Mouse (Mus musculus) bone marrow macrophage, adult 2 months (primary cell): Measurements from ENCODE around the gene Tmem86a. TPM values are rescaled to one million over a fixed set of nuclear protein-coding genes. Genes with fewer than 3 reads are reported as not detected.

Source experiments
- H3K27ac ChIP-seq: 2 replicates; pipeline ENCODE4 v1.5.1; 2012; ENCODE audit warnings: low read depth, low read length; ENCODE audit not compliant: insufficient read depth
- H3K4me1 ChIP-seq: 2 replicates; pipeline ENCODE4 v1.6.1; 2012; ENCODE audit warnings: low read length; ENCODE audit not compliant: control insufficient read depth, insufficient read depth
- H3K4me3 ChIP-seq: 2 replicates; pipeline ENCODE4 v1.5.1; 2012; ENCODE audit warnings: mild to moderate bottlenecking, low read length, moderate library complexity; ENCODE audit not compliant: insufficient read depth
- CTCF ChIP-seq: IDR thresholded peaks from 2 replicates; pipeline ENCODE4 v1.5.1; 2012; ENCODE audit warnings: low read depth, mild to moderate bottlenecking, low read length, moderate library complexity
- POLR2A ChIP-seq: IDR thresholded peaks from 2 replicates; pipeline ENCODE4 v1.6.1; 2012; ENCODE audit warnings: mild to moderate bottlenecking, low read depth, low read length, borderline replicate concordance
- polyA plus RNA-seq: library from polyadenylated mRNA; stranded (reverse); fragments of >200 nt; gene quantifications from 2 replicates; pipeline ENCODE4 v1.2.4, GENCODE M21; 2012; ENCODE audit not compliant: missing spikeins, insufficient read depth, insufficient read length

Gene Tmem86a
- polyA plus RNA-seq, 1 experiment, result 100 TPM

DNA sequence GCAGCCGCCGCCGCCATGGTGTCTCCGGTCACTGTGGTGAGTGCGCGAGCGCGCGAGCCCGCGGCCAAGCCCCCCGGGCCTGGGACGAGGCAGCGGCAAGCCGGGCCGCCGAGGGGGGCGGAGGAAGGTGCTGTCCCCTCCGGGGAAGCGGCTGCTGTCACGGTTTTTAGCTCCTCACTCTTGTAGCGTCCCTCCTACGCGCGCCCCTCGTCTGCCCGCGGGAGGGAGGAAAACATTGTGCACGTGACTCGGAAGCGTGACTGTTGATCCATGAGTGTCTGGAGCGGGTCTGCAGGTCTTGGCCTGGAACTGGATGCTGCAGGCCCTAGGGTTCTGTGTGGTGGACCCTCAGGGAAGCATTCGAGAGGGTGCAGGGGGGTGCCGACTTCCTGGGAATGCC is 365 bp downstream of the Tmem86a start:
- peak overlapping the region; percentile 78 for H3K4me3 ChIP-seq
- TF ChIP-seq POLR2A (no peak), CTCF (no peak)
- peaks cover 36% of the 10 kb centered on the region for H3K4me1 ChIP-seq
- H3K27ac ChIP-seq, result peak overlapping the region; percentile 93

DNA sequence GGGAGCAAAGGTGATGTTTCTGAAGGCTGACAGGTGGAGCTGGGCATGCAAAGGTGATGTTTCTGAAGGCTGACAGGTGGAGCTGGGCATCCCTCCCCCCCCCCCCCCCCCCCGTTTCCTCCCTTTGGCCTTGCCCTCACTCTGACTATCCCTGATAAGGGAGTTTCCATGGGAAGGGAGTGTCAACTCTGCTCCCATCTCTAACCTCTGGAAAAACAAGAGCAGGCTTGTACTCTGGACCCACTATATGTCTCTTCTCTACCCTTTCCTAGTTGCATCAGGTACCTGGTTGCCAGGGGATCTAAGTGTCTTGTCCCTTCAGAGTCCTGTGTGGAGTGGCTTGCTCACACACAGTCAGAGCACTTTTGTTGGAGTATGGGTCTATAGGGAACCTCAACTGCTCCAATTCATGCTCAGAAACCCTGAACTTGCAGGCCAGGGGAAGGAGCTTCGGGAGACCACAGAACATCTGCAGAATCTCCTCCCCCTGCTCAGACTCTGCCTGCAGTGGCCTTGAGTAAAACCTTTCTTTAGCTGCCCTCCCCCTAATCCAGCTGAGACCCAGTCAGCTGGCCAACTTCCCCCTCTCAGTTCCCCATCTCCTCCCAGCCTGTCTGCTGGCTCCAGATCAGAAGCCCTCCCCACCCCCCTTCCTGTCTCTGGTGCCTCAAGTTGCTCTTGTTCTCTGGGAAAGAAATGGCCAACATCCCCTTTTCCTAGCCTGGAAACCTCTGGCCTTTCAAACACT is 1.2 kb downstream of the Tmem86a start:
- TF ChIP-seq CTCF, result no peak
- TF ChIP-seq POLR2A, result no peak
- H3K4me3 ChIP-seq, result peak overlapping the region; percentile 78
- H3K27ac ChIP-seq, result peak overlapping the region; percentile 93
- peaks cover 44% of the 10 kb centered on the region for H3K4me1 ChIP-seq

DNA sequence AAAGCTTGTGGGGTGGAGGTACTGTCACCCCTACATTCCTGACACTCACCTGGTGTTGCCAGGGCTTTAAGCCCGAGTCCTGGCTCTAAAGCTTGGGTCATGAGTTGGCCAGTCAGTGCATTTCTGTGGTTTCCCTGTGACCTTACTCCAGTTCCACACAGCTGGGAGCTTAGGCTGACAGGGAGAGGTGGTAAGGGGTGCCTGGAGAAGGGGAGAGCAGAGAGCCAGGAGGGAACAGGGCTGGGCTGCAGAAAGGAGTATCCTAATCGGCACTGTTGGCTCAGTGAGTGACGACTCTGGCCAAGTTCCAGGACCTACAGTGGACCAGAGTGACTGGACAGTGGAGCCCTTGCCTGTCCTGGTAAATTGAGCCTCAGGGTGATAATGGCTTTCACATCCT is 1.9 kb downstream of the Tmem86a start:
- TF ChIP-seq POLR2A (no peak), CTCF (no peak)
- Histone ChIP-seq H3K27ac (peak overlapping the region; percentile 89), H3K4me3 (peak overlapping the region; percentile 47), H3K4me1 (peaks cover 50% of the 10 kb centered on the region)

DNA sequence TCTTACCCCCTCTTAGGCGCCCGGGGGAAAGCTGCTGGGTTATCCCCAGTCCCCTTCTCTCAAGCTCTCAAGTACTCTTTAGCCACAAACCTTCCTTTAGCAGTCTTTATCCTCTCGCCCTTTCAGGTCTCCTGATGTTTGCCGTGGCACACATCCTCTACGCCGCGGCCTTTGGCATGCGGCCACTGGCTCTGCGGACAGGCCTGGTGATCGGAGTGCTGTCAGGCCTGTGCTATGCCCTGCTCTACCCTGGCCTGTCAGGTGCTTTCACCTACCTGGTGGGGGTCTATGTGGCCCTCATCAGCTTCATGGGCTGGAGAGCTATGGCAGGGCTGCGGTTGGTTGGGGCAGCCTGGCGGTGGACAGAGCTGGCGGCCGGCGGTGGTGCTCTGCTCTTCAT is 2.9 kb downstream of the Tmem86a start:
- Histone ChIP-seq H3K4me3 (no peak overlapping the region), H3K4me1 (peaks cover 51% of the 10 kb centered on the region), H3K27ac (no peak overlapping the region)
- TF ChIP-seq POLR2A (no peak), CTCF (no peak)

DNA sequence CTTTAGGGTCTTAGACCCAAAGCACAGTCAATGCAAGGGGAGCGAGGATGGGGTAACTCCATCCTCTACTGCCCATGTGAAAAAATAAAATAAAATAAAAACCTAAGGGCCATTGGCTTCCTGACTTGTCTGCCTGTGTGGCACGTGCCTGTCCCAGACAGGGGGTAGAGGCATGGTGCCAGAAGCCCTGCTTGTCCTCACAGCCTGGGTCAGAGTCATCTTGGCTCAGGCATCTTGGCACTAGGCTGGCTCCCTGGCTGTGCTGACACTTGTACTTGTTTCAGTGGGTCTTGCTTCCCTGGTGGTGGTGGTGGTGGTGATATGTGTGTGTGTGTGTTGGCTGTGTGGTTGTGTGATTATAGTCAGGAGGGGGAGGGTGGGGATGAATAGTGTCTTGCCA is 4.3 kb downstream of the Tmem86a start:
- TF ChIP-seq POLR2A (no peak), CTCF (no peak)
- Histone ChIP-seq H3K27ac (no peak overlapping the region), H3K4me1 (peaks cover 51% of the 10 kb centered on the region), H3K4me3 (no peak overlapping the region)

DNA sequence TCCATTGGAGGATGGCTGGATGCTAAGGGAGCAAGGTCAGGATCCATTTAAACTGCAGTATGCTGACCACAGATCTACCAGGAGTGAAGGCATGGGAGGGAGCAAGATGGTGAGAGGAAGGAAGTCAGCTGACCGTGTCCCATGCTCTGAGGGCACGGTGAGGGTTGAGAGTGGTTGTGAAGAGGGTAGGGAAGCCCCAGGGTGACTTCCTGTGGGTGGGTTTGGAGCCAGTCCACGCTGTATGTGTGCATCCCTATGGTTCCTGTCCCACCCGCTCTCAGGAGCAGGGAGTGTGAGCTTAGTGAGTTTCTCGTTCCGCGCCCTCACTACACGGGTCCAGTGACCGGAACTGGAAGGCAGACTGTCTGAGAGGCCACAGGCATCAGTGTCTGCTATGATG is 5.3 kb downstream of the Tmem86a start:
- Histone ChIP-seq H3K4me1 (peaks cover 47% of the 10 kb centered on the region), H3K27ac (peak overlapping the region; percentile 55), H3K4me3 (no peak overlapping the region; the same call in 1 of the 2 replicates)
- no peak for TF ChIP-seq CTCF
- TF ChIP-seq POLR2A, result no peak

DNA sequence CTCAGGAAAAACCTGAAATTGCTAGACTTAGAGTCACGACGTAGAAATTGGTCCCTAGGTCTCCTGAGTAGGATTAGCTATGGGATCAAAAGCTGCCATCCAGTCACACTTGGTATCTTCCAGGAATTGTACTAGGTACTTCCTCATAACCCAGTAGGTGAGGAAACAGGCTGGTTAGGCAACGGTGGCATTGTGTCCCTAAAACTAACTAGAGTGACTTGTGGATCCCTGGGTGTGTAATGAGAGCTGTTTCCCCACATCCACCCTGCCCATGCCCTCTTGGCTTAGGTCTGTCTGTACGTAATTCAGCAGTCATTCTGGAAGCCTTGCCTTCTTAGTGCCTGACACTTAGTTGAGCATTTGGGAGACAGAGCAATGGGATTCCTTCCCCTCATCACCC is 5.9 kb downstream of the Tmem86a start:
- Histone ChIP-seq H3K4me1 (peaks cover 49% of the 10 kb centered on the region), H3K4me3 (no peak overlapping the region), H3K27ac (peak overlapping the region; percentile 55)
- TF ChIP-seq POLR2A (no peak), CTCF (no peak)

DNA sequence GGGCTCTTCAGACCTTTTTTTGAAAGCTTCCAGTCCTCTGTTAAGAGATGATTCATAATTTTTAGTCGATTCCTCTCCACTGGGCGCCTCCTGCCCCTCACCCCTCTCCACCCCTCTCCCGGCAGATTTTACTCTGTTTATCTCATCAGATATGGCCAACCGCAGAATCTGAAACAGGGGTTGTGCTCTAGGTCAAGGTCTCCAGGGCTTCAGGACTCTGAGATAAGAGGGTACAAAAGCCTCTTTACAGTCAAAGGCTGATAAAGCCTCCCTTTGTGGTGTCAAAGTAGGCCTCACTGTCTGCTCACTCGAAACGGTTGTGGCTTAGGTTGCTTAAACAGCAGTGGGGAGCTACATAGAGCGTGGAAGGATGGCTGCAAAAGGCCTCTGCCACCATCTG is 8.9 kb downstream of the Tmem86a start:
- Histone ChIP-seq H3K4me3 (no peak overlapping the region), H3K27ac (no peak overlapping the region), H3K4me1 (peaks cover 35% of the 10 kb centered on the region)
- no peak for TF ChIP-seq CTCF
- TF ChIP-seq POLR2A, result no peak

DNA sequence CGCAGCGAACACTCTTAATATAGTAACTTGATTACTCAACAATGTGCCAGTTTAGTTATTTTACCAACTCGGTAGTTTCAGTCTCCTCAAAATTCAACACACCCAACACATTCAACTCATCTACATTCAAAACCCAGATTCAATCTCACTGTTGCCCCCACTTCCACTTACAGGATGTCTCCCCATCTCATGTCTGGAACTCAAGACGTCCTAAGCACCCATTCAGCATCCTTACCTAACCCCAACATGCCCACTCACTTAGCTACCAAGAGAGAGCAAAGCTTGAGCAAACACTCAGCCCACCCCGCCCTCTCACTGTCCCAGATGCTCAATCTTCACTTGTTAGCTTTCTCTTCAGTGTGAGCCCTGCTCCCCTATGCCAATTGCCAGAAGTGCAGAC is 11.2 kb downstream of the Tmem86a start:
- Histone ChIP-seq H3K27ac (no peak overlapping the region), H3K4me3 (no peak overlapping the region), H3K4me1 (peaks cover 13% of the 10 kb centered on the region)
- no peak for TF ChIP-seq POLR2A
- no peak for TF ChIP-seq CTCF

DNA sequence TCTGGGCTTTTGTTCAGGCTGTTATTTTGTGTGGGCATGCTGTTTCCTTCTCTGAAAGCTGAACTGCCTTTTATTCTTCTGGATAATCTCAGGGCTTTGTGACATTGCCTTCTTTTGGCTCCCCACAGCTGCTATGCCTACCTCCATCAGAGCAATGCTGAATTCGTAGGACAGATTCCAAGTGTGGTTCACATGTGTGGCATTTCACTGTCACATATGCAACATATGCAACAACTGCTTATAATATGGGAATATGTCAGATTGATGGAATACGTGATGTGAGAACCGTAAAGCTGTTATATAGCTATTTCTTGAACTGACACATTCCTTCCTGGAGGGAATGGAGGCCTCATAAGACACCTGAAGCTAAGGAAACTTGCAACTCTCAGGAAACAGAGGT is 16.5 kb downstream of the Tmem86a start:
- TF ChIP-seq CTCF (no peak), POLR2A (no peak)
- Histone ChIP-seq H3K4me3 (no peak overlapping the region), H3K4me1 (peaks cover 15% of the 10 kb centered on the region), H3K27ac (no peak overlapping the region)
